Mouse (Mus musculus): ENCODE measurements around the gene Tamm41. TPM values are rescaled to one million over a fixed set of nuclear protein-coding genes. Genes with fewer than 3 reads are reported as not detected.

Gene Tamm41
- total RNA-seq, 2 experiments from 2014 or later = 12.3 to 19.5 TPM

DNA sequence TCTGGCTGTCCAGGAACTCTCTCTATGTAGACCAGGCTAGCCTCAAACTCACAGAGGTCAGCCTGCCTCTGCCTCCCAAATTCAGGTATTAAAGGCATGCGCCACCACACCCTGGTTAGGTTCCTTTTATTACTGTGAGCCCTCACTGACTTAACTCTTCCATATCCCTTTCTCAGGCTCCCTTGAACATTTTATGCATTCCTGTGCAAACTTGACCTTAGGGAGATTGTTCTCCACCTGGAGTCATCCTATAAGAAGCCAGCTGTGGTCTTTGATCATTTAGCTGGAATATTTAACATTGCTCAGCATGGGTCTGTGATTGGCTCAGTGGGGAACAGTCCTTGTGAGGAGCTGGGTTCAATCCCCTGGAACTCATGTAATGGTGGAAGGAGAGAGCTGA lies 63.3 kb downstream of the Tamm41 start:
- no peak for DNase-seq

DNA sequence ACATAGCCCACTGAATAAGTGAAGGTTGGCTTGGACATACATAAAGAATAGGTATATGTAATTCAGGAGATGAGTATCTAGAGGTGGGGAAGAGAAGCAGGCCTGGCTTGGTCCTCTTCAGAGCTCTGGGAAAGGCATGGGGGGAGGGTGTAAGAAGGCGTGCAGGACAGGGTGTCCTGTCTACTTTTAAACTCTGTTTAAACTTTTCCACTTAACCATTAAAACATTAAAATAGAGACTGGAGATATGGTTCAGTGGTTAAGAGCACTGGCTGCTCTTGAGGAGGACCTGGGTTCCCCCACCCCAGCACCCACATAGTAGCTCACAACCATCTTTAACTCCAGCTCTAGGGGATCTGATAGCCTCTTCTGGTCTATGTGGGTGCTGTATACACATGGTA lies 64.7 kb downstream of the Tamm41 start:
- DNase-seq = no peak

DNA sequence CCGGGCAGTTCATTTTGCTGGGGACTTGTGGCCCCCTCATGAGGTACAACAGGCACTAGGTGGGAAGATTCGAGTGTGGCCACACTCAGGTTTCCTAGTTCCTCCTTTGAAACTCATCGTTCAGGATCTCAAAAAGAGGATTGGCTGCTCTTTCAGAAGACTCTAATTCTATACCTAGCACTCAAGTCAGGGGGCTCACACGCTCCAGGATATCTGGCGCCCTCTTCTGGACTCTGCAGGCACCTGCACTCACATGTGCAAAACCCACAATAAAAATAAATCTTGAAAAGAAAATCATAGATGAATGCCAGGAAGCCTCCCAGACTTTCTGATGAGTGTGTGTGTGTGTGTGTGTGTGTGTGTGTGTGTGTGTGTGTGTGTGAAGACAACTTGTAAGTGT lies 66.8 kb downstream of the Tamm41 start:
- no peak for DNase-seq

DNA sequence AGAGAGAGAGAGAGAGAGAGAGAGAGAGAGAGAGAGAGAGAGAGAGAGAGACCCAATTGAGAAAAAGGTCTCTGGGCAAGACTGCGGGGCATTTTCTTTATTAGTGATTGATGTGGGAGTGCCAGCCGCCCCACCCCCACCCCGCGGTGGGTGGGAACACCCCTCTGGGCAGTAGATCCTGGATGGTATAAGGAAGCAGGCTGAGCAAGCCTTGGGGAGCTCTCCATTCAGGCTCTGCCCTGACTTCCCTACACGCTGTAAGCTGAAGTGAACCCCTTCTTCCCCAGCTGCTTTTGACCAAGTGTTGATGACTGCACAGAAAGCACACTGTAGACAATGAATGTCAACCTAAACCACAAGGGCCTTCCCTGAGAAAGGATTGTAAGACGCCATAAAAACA lies 67.3 kb downstream of the Tamm41 start:
- DNase-seq = no peak

- peak; percentile 74 to 79 for DNase-seq
These were observed 68.2 kb downstream of the Tamm41 start, which contains the start of gene Vgll4 for GRCm38 (mm10) chr6:114969213-114970120. TSS of gene Vgll4 (minus strand) at chr6:114969994.

DNA sequence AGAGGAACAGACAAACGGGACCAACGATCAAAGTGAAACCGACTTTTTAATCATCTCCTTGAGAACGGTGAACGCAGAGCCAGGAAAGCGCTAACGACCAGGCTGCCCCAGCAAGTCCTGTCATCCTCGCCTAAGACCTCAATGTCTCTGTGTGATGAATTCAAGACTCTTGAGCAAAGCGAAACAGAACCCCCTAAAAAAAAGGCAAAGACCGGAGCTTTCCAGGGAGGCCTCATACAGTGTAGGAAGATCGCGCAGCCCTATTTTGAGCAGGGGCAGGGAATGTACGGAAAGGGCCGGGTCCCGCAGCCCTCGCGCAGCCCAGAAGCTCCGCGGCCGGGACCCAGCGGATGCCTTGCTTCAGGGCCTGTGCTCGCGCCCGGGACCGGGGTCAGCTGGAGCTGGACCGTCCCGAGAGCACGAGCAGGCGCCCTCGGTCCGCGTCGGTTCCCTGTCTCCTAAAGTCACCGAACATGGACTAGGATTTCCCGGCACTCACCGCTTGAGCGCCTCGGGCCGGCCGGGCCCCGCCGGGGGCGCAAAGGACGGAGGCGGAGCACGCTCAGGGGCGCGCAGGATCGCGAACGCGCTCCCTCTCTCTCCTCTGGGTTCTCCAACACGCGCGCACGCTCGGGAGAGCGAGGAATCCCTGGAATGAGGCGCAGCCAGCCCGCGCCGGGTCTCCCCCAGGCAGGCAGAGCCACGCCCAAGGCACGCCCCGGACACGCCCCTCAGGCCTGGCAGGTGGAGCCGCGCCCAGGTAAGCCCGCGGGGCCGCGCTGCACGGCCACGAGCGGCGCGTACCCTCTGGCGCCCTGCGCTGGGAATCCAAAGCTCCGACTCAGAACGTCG lies 69.1 kb downstream of the Tamm41 start:
- peak; percentile 71 to 76 for DNase-seq

DNA sequence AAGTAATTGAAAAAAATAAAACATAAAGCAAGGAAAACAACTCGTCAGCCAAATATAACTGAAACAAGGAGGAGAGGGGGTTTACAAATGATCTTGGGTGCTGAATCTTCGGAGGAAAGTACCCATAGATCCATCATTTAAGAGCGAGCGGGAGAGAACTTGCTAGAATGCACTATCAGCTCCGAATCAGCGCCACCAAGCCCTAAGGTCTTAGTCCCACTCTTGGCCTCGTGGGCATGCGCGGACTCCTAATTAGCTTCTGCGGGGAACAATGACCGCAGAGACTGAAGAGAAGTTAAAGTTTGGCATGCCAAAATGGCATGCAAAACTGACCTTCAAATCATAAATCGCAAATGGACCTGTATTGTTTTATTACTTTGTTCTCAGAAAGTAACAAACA lies 70.1 kb downstream of the Tamm41 start:
- DNase-seq = no peak

GRCm38 (mm10) chr6:114966396-114967154 lies 71.1 kb downstream of the Tamm41 start:
- no peak for DNase-seq

GRCm38 (mm10) chr6:114965802-114966201 lies 71.9 kb downstream of the Tamm41 start:
- no peak for DNase-seq

GRCm38 (mm10) chr6:114965396-114965795 lies 72.3 kb downstream of the Tamm41 start:
- DNase-seq = no peak

- DNase-seq = no peak
These were observed 73.4 kb downstream of the Tamm41 start for GRCm38 (mm10) chr6:114964235-114964634.

GRCm38 (mm10) chr6:114963636-114964035 lies 74.0 kb downstream of the Tamm41 start:
- DNase-seq = no peak

DNA sequence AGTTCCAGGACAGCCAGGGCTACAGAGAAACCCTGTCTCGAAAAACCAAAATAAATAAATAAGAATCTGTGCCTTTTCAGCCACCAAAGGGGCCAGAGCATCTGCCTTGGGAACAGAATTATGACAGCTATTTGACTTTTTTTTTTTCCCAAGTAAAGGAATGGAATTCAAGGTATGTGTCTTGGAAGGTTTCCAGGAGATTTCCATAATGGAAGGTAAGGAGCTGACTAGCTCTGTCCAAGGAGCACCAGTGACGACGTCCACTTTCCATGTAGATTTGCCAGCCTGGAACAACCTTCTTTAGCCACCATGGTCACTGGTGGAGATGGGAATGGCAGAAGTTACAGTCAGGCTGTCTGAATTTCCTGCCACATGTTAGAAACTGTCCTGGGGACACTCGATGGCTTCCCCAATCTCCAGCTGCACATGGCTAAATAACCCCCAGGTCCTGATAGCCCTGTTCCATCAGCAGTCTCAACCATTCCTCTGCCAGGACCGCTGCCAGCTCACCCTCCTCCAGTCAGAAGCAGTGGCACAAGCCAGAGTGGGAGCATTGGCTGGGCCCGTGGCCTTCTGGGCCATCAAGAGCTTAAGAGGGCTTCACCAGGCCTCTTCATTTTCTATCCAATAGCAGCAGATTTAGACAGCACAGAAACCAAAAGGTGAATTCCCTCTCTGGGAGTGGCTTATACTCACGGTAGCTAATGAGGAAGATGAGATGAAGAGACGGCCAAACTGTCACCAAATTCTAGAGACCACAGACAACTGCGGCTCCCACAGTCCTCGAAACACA lies 76.2 kb downstream of the Tamm41 start:
- DNase-seq = no peak

DNA sequence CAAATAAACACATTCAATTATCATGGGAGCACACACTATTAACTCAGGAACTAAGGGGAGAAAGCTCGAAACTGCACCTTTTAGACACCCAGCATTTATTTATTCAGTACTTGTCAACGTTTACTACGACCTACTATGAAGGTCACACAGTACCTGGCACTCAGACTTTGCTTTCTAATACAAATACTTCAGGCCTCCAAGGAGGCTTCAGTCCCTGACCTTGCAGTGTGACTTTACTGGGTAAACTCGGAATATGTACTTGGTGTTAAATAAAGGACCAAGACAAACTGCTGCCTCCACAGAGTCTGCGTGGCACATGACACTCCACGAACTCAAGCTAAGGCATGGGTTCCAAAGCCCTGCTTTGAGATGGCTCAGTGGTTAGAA lies 78.7 kb downstream of the Tamm41 start:
- no peak for DNase-seq

- no peak for DNase-seq
These were observed 79.2 kb downstream of the Tamm41 start for GRCm38 (mm10) chr6:114958249-114959011.

DNA sequence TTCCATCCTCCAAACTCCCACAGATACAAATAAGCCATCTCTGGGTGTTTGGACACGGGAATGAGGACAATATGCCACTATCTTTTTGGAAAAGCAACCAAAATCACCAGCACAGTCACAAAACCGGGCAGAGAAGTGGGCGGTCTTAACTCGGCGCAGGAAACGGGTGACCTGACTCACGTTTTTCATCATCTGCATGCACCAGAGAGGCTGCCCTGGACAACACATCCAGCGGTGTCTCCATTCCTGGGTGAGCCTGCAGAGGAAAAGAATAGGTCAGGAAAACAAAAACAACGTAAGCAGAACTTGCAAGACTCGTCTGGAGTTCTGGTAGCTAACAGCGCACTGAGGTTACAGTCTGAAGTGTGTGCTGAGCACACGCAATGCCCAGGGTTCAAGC lies 79.9 kb downstream of the Tamm41 start:
- DNase-seq = no peak

DNA sequence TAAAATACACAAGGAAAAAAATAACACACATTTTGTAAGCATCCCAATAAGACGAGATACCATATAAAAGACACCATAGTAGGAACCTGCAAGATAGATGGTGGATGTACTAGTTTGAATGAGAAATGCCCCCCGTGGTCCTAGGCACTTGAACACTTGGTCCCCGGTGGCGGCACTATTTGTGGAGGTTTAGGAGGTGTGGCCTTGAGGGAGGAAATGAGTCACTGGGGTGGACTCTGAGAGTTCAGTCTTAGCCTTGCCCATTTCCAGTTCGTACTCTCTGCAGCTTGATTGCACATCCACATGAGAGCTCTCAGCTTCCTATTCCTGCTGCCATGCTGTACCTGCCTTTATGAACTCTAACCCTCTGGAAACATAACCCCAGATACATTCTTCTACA lies 83.2 kb downstream of the Tamm41 start:
- DNase-seq = no peak

Data from adrenal gland, postnatal 36 days (tissue).